ENCODE assay signal across 12 mouse cellular contexts in the genomic region with DNA sequence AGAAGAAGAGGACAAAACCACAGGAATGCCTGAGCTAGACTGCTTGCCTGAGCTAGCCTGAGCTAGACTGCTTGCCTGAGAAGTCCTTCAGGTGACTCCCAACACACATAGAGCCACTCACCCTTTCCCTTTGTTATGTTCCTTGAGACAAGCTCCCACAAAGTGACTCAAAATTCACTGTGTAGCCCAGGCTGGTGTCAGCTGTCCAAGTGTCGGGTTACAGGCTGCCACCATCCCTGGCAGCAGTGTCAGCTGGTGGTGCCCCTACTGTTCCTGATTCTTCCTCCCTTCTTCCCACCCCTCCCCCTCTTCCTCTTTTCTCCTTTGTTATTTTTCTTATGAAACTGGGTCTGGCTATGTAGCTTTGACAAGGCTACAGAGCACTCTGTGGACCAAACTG. TPM values are rescaled to one million over a fixed set of nuclear protein-coding genes. Genes with fewer than 3 reads are reported as not detected.
DNase-seq lines count a peak whose midpoint lies in the region; ATAC-seq and TF ChIP-seq lines count a peak whose summit lies in the region.
"Had no signal": no experiment of that assay in that cellular context is flagged by ENCODE, and none has a peak within 500 bp of the region (broad histone marks: within the 10 kb centered on the region; RNA-seq: fewer than 3 reads in every experiment).

No protein-coding gene starts in this region.

- H3K27ac ChIP-seq in forebrain, embryonic 10.5 days, result peak overlapping the region; percentile 62
- no peak overlapping the region for H3K27ac ChIP-seq in forebrain, embryonic 16.5 days (ENCODE audit: low read length)
- peak overlapping the region; percentile 63 for H3K27ac ChIP-seq in midbrain, embryonic 10.5 days (replicated peaks)
- H3K27ac ChIP-seq in midbrain, postnatal 0 days (ENCODE audit: low read depth, low read length), result no peak overlapping the region
- no peak overlapping the region for H3K27ac ChIP-seq in embryonic facial prominence, embryonic 15.5 days (replicated peaks)
- H3K27ac ChIP-seq in neural tube, embryonic 12.5 days, result no peak overlapping the region
- H3K27ac ChIP-seq: heart, embryonic 13.5 days; left cerebral cortex, adult 2 months; lung, embryonic 15.5 days had no signal

- peaks cover 20% of the 10 kb centered on the region for H3K4me1 ChIP-seq in forebrain, embryonic 10.5 days
- no peaks in the 10 kb centered on the region for H3K4me1 ChIP-seq in forebrain, embryonic 16.5 days (replicated peaks; ENCODE audit: control insufficient read depth, insufficient read depth, low read length)
- H3K4me1 ChIP-seq in midbrain, embryonic 10.5 days, result peaks cover 6% of the 10 kb centered on the region
- no peaks in the 10 kb centered on the region for H3K4me1 ChIP-seq in midbrain, postnatal 0 days (ENCODE audit: insufficient read depth, low read length)
- peaks cover under 1% of the 10 kb centered on the region for H3K4me1 ChIP-seq in embryonic facial prominence, embryonic 15.5 days
- H3K4me1 ChIP-seq in neural tube, embryonic 12.5 days, result peaks cover 3% of the 10 kb centered on the region; the same call in 1 of the 2 replicates

- 26% methylated on average over 1 of the region's 1 CpGs for WGBS in forebrain, embryonic 10.5 days
- WGBS in forebrain, embryonic 16.5 days, result 25% methylated on average over 1 of the region's 1 CpGs
- 28% methylated on average over 1 of the region's 1 CpGs for WGBS in midbrain, embryonic 10.5 days
- 35% methylated on average over 1 of the region's 1 CpGs for WGBS in midbrain, postnatal 0 days
- 33% methylated on average over 1 of the region's 1 CpGs for WGBS in embryonic facial prominence, embryonic 15.5 days
- 8% methylated on average over 1 of the region's 1 CpGs for WGBS in neural tube, embryonic 12.5 days

- H3K9me3 ChIP-seq in forebrain, embryonic 10.5 days, result peaks cover 8% of the 10 kb centered on the region; the same call in 1 of the 2 replicates
- no peaks in the 10 kb centered on the region for H3K9me3 ChIP-seq in forebrain, embryonic 16.5 days (ENCODE audit: control insufficient read depth, low read length)
- H3K9me3 ChIP-seq in midbrain, embryonic 10.5 days (replicated peaks), result peaks cover 7% of the 10 kb centered on the region; the same call in 1 of the 2 replicates
- no peaks in the 10 kb centered on the region for H3K9me3 ChIP-seq in midbrain, postnatal 0 days (ENCODE audit: low read length)
- no peaks in the 10 kb centered on the region for H3K9me3 ChIP-seq in embryonic facial prominence, embryonic 15.5 days (replicated peaks)
- no peaks in the 10 kb centered on the region for H3K9me3 ChIP-seq in neural tube, embryonic 12.5 days
- H3K9me3 ChIP-seq: lung, embryonic 15.5 days had no signal

- H3K9ac ChIP-seq in forebrain, embryonic 16.5 days (replicated peaks; ENCODE audit: low read depth, low read length), result no peak overlapping the region
- no peak overlapping the region for H3K9ac ChIP-seq in midbrain, postnatal 0 days (replicated peaks; ENCODE audit: low read length, poor library complexity, severe bottlenecking)
- no peak overlapping the region for H3K9ac ChIP-seq in embryonic facial prominence, embryonic 15.5 days
- H3K9ac ChIP-seq in neural tube, embryonic 12.5 days, result no peak overlapping the region
- H3K9ac ChIP-seq: heart, embryonic 13.5 days; lung, embryonic 15.5 days had no signal

- ATAC-seq in forebrain, embryonic 16.5 days, result no peak
- no peak for ATAC-seq in midbrain, postnatal 0 days (ENCODE audit: low FRiP score)
- ATAC-seq in embryonic facial prominence, embryonic 15.5 days (ENCODE audit: insufficient number of reproducible peaks, low FRiP score, low TSS enrichment, low read depth), result peak; percentile 74; the same call in 1 of the 2 replicates
- 0 out of 2 replicates have a peak, but pooled peaks have one; percentile 56 for ATAC-seq in neural tube, embryonic 12.5 days (ENCODE audit: low FRiP score, low read depth)

- DNase-seq in forebrain, embryonic 10.5 days (ENCODE audit: extremely low spot score, low spot score), result no peak
- DNase-seq in midbrain, embryonic 10.5 days (ENCODE audit: low spot score), result no peak
- no peak for DNase-seq in midbrain, postnatal 0 days (ENCODE audit: low spot score)
- DNase-seq in urinary bladder, postnatal 25 days (ENCODE audit: low spot score), result no peak
- no peak for DNase-seq in gastrocnemius, postnatal 10 days
- DNase-seq: kidney, adult 8-10 months had no signal

- TF ChIP-seq CTCF in midbrain, postnatal 0 days (IDR thresholded peaks at IDR 0.05), result no peak

- no peaks in the 10 kb centered on the region for H3K27me3 ChIP-seq in forebrain, embryonic 10.5 days (ENCODE audit: poor library complexity, severe bottlenecking)
- H3K27me3 ChIP-seq in forebrain, embryonic 16.5 days (replicated peaks; ENCODE audit: control insufficient read depth, insufficient read depth, low read length), result no peaks in the 10 kb centered on the region
- H3K27me3 ChIP-seq in midbrain, embryonic 10.5 days (ENCODE audit: low read depth, poor library complexity, severe bottlenecking), result no peaks in the 10 kb centered on the region
- H3K27me3 ChIP-seq in midbrain, postnatal 0 days (ENCODE audit: insufficient read depth, low read length), result no peaks in the 10 kb centered on the region
- no peaks in the 10 kb centered on the region for H3K27me3 ChIP-seq in embryonic facial prominence, embryonic 15.5 days
- no peaks in the 10 kb centered on the region for H3K27me3 ChIP-seq in neural tube, embryonic 12.5 days (replicated peaks)
- H3K27me3 ChIP-seq: heart, embryonic 13.5 days; lung, embryonic 15.5 days had no signal

- H3K4me3 ChIP-seq in forebrain, embryonic 10.5 days, result no peak overlapping the region
- no peak overlapping the region for H3K4me3 ChIP-seq in forebrain, embryonic 16.5 days (replicated peaks; ENCODE audit: low read length)
- H3K4me3 ChIP-seq in midbrain, embryonic 10.5 days, result no peak overlapping the region
- no peak overlapping the region for H3K4me3 ChIP-seq in midbrain, postnatal 0 days (ENCODE audit: low read depth, low read length)
- no peak overlapping the region for H3K4me3 ChIP-seq in embryonic facial prominence, embryonic 15.5 days (replicated peaks)
- H3K4me3 ChIP-seq in neural tube, embryonic 12.5 days, result no peak overlapping the region
- H3K4me3 ChIP-seq: heart, embryonic 13.5 days; left cerebral cortex, adult 2 months; lung, embryonic 15.5 days had no signal

- peaks cover 7% of the 10 kb centered on the region for H3K36me3 ChIP-seq in forebrain, embryonic 10.5 days (replicated peaks)
- no peaks in the 10 kb centered on the region for H3K36me3 ChIP-seq in forebrain, embryonic 16.5 days (ENCODE audit: control insufficient read depth, insufficient read depth)
- peaks cover 8% of the 10 kb centered on the region; the same call in 1 of the 2 replicates for H3K36me3 ChIP-seq in midbrain, embryonic 10.5 days
- H3K36me3 ChIP-seq in midbrain, postnatal 0 days (ENCODE audit: insufficient read depth, low read length), result no peaks in the 10 kb centered on the region
- H3K36me3 ChIP-seq in embryonic facial prominence, embryonic 15.5 days, result no peaks in the 10 kb centered on the region
- no peaks in the 10 kb centered on the region for H3K36me3 ChIP-seq in neural tube, embryonic 12.5 days
- H3K36me3 ChIP-seq: heart, embryonic 13.5 days; lung, embryonic 15.5 days had no signal

- H3K4me2 ChIP-seq in forebrain, embryonic 16.5 days (ENCODE audit: low read length), result no peak overlapping the region
- H3K4me2 ChIP-seq in midbrain, postnatal 0 days (ENCODE audit: low read depth, low read length, poor library complexity, severe bottlenecking), result no peak overlapping the region
- H3K4me2 ChIP-seq in embryonic facial prominence, embryonic 15.5 days (replicated peaks), result no peak overlapping the region
- no peak overlapping the region for H3K4me2 ChIP-seq in neural tube, embryonic 12.5 days (replicated peaks)
- H3K4me2 ChIP-seq: heart, embryonic 13.5 days; lung, embryonic 15.5 days had no signal

RNA-seq across cellular contexts. Expression of gene Strn3, which starts 12.2 kb away (rescaled TPM):
- 40.8 and 41.0 TPM in 2 replicates for polyA plus RNA-seq in forebrain, embryonic 10.5 days (2016; fragmentation: Nextera tagmentation; extraction: Ambion mirVana)
- 42.8 and 44.8 TPM in 2 replicates for polyA plus RNA-seq in forebrain, embryonic 16.5 days (2015; fragmentation: Nextera tagmentation; extraction: Ambion mirVana)
- 39.3 and 46.0 TPM in 2 replicates for polyA plus RNA-seq in midbrain, embryonic 10.5 days (2016; fragmentation: Nextera tagmentation; extraction: Ambion mirVana)
- 57.0 and 70.7 TPM in 2 replicates for total RNA-seq in midbrain, postnatal 0 days (2014; rRNA removed)
- 24.7 and 28.3 TPM in 2 replicates for polyA plus RNA-seq in midbrain, postnatal 0 days (2015; fragmentation: Nextera tagmentation; extraction: Ambion mirVana)
- polyA plus RNA-seq in embryonic facial prominence, embryonic 15.5 days (2015; fragmentation: Nextera tagmentation; extraction: Ambion mirVana), result 49.7 and 53.3 TPM in 2 replicates
- polyA plus RNA-seq in neural tube, embryonic 12.5 days (2016; fragmentation: Nextera tagmentation; extraction: Ambion mirVana), result 55.5 and 63.4 TPM in 2 replicates
- 100 to 1,000 TPM; 137 to 138 TPM for total RNA-seq in gastrocnemius, postnatal 10 days (2021)

RNA-seq across cellular contexts. Expression of gene Ap4s1, which starts 13.0 kb away (rescaled TPM):
- polyA plus RNA-seq in forebrain, embryonic 10.5 days (2016; fragmentation: Nextera tagmentation; extraction: Ambion mirVana), result 40.3 and 41.7 TPM in 2 replicates
- polyA plus RNA-seq in forebrain, embryonic 16.5 days (2015; fragmentation: Nextera tagmentation; extraction: Ambion mirVana), result 37.7 and 39.4 TPM in 2 replicates
- 39.7 and 41.8 TPM in 2 replicates for polyA plus RNA-seq in midbrain, embryonic 10.5 days (2016; fragmentation: Nextera tagmentation; extraction: Ambion mirVana)
- total RNA-seq in midbrain, postnatal 0 days (2014; rRNA removed), result 39.5 and 54.2 TPM in 2 replicates
- 67.5 and 74.0 TPM in 2 replicates for polyA plus RNA-seq in midbrain, postnatal 0 days (2015; fragmentation: Nextera tagmentation; extraction: Ambion mirVana)
- 27.3 and 31.4 TPM in 2 replicates for polyA plus RNA-seq in embryonic facial prominence, embryonic 15.5 days (2015; fragmentation: Nextera tagmentation; extraction: Ambion mirVana)
- polyA plus RNA-seq in neural tube, embryonic 12.5 days (2016; fragmentation: Nextera tagmentation; extraction: Ambion mirVana), result 49.9 and 54.4 TPM in 2 replicates
- 10 to 100 TPM; 40.6 to 43.7 TPM for total RNA-seq in gastrocnemius, postnatal 10 days (2021)

Comparison
In these comparisons a context has a peak if more than half of its experiments do, and no peak if none do; other contexts are left out.
1. H3K27ac ChIP-seq: peak in forebrain, embryonic 10.5 days (single experiment) and midbrain, embryonic 10.5 days (single experiment); none in forebrain, embryonic 16.5 days (single experiment), midbrain, postnatal 0 days (single experiment), embryonic facial prominence, embryonic 15.5 days (single experiment) and neural tube, embryonic 12.5 days (single experiment).
2. ATAC-seq: peak in embryonic facial prominence, embryonic 15.5 days (single experiment) and neural tube, embryonic 12.5 days (single experiment); none in forebrain, embryonic 16.5 days (single experiment) and midbrain, postnatal 0 days (single experiment).